Mouse (Mus musculus): ENCODE measurements around the gene Rpl10l. TPM values are rescaled to one million over a fixed set of nuclear protein-coding genes. Genes with fewer than 3 reads are reported as not detected.

Gene Rpl10l
- total RNA-seq (2012; rRNA removed) = 112 and 153 TPM in 2 replicates

DNA sequence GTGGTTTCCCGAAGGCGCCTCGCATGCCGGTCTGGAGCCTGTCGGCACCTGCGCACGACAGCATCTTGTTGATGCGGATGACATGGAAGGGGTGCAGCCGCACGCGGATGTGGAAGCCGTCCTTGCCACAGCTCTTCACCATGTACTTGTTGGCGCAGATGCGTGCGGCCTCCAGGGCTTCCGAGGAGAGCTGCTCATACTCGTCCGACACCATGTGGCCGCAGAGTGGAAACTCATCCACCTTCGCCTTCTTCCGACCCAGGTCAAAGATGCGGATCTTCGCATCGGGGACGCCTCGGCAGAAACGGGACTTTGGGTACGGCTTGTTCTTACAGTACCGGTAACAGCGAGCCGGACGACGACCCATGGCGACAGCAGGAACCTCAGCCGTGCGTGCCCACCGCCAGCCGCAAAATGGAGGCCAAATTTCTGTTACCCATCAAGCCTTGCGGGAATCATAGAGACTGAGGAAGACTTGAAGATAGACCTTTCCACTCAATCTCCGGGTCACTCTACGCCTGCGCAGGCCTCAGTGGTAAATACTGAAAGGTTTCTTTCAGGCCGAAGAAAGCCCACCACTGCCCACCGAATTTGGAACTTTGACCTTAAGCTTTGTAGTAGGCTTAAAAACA lies at the start of gene Rpl10l:
TSS of gene Rpl10l (minus strand) at position 411 of the 632 bp plus-strand sequence.
- Histone ChIP-seq H3K9me3 (ENCODE audit: control insufficient read depth, insufficient read depth, low read depth, low read length) (no peaks in the 10 kb centered on the region), H3K4me3 (ENCODE audit: insufficient read depth in 1 of 2, low read depth in 1 of 2, low read length in 2 of 2, poor library complexity in 1 of 2, severe bottlenecking in 1 of 2) (peak within 1 kb of the TSS; percentile 58 to 66), H3K36me3 (ENCODE audit: control insufficient read depth, insufficient read depth, low read length, poor library complexity, severe bottlenecking) (no peaks in the 10 kb centered on the region; the same call in 1 of the 2 replicates), H3K4me1 (ENCODE audit: control insufficient read depth in 2 of 2, insufficient read depth in 2 of 2, low read length in 2 of 2, poor library complexity in 1 of 2) (no peaks in the 10 kb centered on the region), H3K9ac (ENCODE audit: insufficient read depth, low read depth, low read length, poor library complexity, severe bottlenecking) (peak within 1 kb of the TSS; percentile 84), H3K27ac (ENCODE audit: insufficient read depth, low read depth, low read length, poor library complexity, severe bottlenecking) (no peak within 1 kb of the TSS)
- TF ChIP-seq HCFC1 (IDR thresholded peaks at IDR 0.05; ENCODE audit: borderline replicate concordance, insufficient read depth, low read length) = 0 out of 2 replicates have a peak, but pooled peaks have one; percentile 39
- no peak for TF ChIP-seq MAFK (IDR thresholded peaks at IDR 0.05; ENCODE audit: insufficient read depth, low read depth, low read length)
- TF ChIP-seq CHD2 (IDR thresholded peaks at IDR 0.05; ENCODE audit: low read depth, low read length) = no peak
- TF ChIP-seq ZC3H11A (IDR thresholded peaks at IDR 0.05; ENCODE audit: borderline replicate concordance, low read depth, low read length) = no peak
- in situ Hi-C loops (cut with MboI; ENCODE audit: low sequenced_read_pairs in 2 of 2, unreplicated experiment in 2 of 2) = no loop called here
- DNase-seq (ENCODE audit: low read depth, low spot score) = peak; percentile 44

DNA sequence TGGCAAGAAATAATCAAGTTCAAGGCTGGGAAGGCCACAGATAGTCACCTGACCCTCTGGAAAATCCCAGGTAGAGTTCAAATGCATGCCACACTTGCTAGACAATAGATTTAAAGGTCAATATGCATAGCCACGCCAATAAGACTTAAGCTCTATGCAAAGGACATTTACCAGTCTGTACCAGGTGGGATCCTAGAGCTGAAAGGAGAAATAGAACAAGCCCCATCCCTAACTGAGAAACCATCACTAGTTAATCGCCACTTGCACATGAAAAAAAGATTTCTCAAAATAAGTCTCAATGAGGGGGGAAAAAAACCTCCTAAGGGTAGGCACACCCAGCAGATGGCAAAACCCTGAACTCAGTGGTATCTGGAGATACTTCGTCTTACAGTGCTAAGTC lies 8.3 kb downstream of the Rpl10l start:
- in situ Hi-C loops (cut with MboI; ENCODE audit: low sequenced_read_pairs in 2 of 2, unreplicated experiment in 2 of 2) = no loop called here
- DNase-seq (ENCODE audit: low read depth, low spot score) = no peak
- H3K9ac ChIP-seq (ENCODE audit: insufficient read depth, low read depth, low read length, poor library complexity, severe bottlenecking) = no peak overlapping the region
- no peaks in the 10 kb centered on the region for H3K9me3 ChIP-seq (ENCODE audit: control insufficient read depth, insufficient read depth, low read depth, low read length)
- H3K4me1 ChIP-seq (ENCODE audit: control insufficient read depth in 2 of 2, insufficient read depth in 2 of 2, low read length in 2 of 2, poor library complexity in 1 of 2) = peaks cover 2 to 4% of the 10 kb centered on the region in 2 experiments; a peak in 1 of 4 replicates
- no peak overlapping the region for H3K27ac ChIP-seq (ENCODE audit: insufficient read depth, low read depth, low read length, poor library complexity, severe bottlenecking)
- no peaks in the 10 kb centered on the region for H3K36me3 ChIP-seq (ENCODE audit: control insufficient read depth, insufficient read depth, low read length, poor library complexity, severe bottlenecking)
- TF ChIP-seq CHD2 (IDR thresholded peaks at IDR 0.05; ENCODE audit: low read depth, low read length) (no peak), ZNF384 (IDR thresholded peaks at IDR 0.05; ENCODE audit: low read depth, low read length) (no peak), HCFC1 (IDR thresholded peaks at IDR 0.05; ENCODE audit: borderline replicate concordance, insufficient read depth, low read length) (no peak), ZC3H11A (IDR thresholded peaks at IDR 0.05; ENCODE audit: borderline replicate concordance, low read depth, low read length) (no peak)
- H3K4me3 ChIP-seq (ENCODE audit: insufficient read depth in 1 of 2, low read depth in 1 of 2, low read length in 2 of 2, poor library complexity in 1 of 2, severe bottlenecking in 1 of 2) = no peak overlapping the region

DNA sequence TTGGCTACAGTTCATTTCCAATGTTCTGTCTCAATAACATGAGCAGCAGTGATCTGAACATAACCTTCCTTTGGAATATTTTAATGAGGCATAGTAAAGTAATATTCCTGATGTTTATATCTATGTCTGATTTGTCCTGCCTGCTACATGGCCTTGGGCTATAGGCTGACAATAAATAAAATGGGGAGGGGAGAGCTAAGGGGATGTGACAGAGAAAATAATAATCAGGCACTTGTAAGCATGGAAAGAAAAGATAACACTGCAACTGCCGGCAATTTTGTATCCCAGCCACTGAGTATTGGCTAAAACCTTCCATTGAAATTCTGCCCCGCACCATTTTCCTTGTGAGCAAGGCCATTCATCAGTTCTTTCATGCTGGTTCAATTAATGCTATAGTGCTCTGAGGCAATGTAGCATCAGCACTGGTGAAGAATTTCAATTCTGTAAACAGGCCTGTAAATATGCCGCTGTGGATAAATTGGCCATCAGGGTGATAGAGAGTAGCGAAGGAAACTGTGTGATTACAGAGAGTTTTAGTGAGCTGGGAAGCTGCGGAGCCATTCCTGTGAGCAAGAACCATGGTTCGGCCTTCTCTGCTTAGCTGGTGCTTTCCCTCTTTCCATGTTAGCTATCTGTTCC lies 38.6 kb downstream of the Rpl10l start:
- H3K4me1 ChIP-seq (ENCODE audit: control insufficient read depth in 2 of 2, insufficient read depth in 2 of 2, low read length in 2 of 2, poor library complexity in 1 of 2) = no peaks in the 10 kb centered on the region
- H3K9me3 ChIP-seq (ENCODE audit: control insufficient read depth, insufficient read depth, low read depth, low read length) = no peaks in the 10 kb centered on the region
- no peaks in the 10 kb centered on the region for H3K36me3 ChIP-seq (ENCODE audit: control insufficient read depth, insufficient read depth, low read length, poor library complexity, severe bottlenecking)
- H3K27ac ChIP-seq (ENCODE audit: insufficient read depth, low read depth, low read length, poor library complexity, severe bottlenecking) = no peak overlapping the region
- in situ Hi-C loops (cut with MboI; ENCODE audit: low sequenced_read_pairs in 2 of 2, unreplicated experiment in 2 of 2) = no loop called here
- DNase-seq (ENCODE audit: low read depth, low spot score) = no peak
- TF ChIP-seq CHD2 (IDR thresholded peaks at IDR 0.05; ENCODE audit: low read depth, low read length) (no peak), MAFK (IDR thresholded peaks at IDR 0.05; ENCODE audit: insufficient read depth, low read depth, low read length) (no peak), ZNF384 (IDR thresholded peaks at IDR 0.05; ENCODE audit: low read depth, low read length) (no peak), HCFC1 (IDR thresholded peaks at IDR 0.05; ENCODE audit: borderline replicate concordance, insufficient read depth, low read length) (no peak), ZC3H11A (IDR thresholded peaks at IDR 0.05; ENCODE audit: borderline replicate concordance, low read depth, low read length) (no peak)
- H3K4me3 ChIP-seq (ENCODE audit: insufficient read depth in 1 of 2, low read depth in 1 of 2, low read length in 2 of 2, poor library complexity in 1 of 2, severe bottlenecking in 1 of 2) = no peak overlapping the region
- no peak overlapping the region for H3K9ac ChIP-seq (ENCODE audit: insufficient read depth, low read depth, low read length, poor library complexity, severe bottlenecking)

DNA sequence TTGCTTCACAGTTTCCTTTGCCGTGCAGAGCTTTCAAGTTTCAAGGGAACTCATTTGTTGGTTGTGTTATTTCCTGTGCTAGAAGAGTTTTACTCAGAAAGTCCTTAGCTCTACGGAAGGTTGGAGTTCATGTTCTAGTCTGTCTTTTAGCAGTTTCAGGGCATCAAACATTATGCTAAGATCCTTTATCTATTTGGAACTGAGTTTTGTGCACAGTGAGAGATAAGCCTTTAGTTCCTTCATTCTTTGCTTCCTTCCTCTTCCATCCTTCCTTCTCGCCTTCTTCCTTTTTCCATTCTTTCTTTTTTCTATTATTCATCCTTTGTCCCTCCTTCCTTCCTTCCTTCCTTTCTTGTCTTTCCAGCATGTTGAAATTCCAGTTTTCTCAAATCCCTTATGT lies 50.0 kb downstream of the Rpl10l start:
- Histone ChIP-seq H3K9me3 (ENCODE audit: control insufficient read depth, insufficient read depth, low read depth, low read length) (no peaks in the 10 kb centered on the region), H3K36me3 (ENCODE audit: control insufficient read depth, insufficient read depth, low read length, poor library complexity, severe bottlenecking) (no peaks in the 10 kb centered on the region), H3K27ac (ENCODE audit: insufficient read depth, low read depth, low read length, poor library complexity, severe bottlenecking) (no peak overlapping the region), H3K4me3 (ENCODE audit: insufficient read depth in 1 of 2, low read depth in 1 of 2, low read length in 2 of 2, poor library complexity in 1 of 2, severe bottlenecking in 1 of 2) (no peak overlapping the region), H3K9ac (ENCODE audit: insufficient read depth, low read depth, low read length, poor library complexity, severe bottlenecking) (no peak overlapping the region), H3K4me1 (ENCODE audit: control insufficient read depth in 2 of 2, insufficient read depth in 2 of 2, low read length in 2 of 2, poor library complexity in 1 of 2) (no peaks in the 10 kb centered on the region)
- DNase-seq (ENCODE audit: low read depth, low spot score) = no peak
- TF ChIP-seq MAFK (IDR thresholded peaks at IDR 0.05; ENCODE audit: insufficient read depth, low read depth, low read length) (no peak), HCFC1 (IDR thresholded peaks at IDR 0.05; ENCODE audit: borderline replicate concordance, insufficient read depth, low read length) (no peak)
- in situ Hi-C loops (cut with MboI; ENCODE audit: low sequenced_read_pairs in 2 of 2, unreplicated experiment in 2 of 2) = no loop called here
